Mouse (Mus musculus) embryonic facial prominence, embryonic 12.5 days (tissue): ENCODE results near the gene Pls1. TPM values are rescaled to one million over a fixed set of nuclear protein-coding genes. Genes with fewer than 3 reads are reported as not detected.

Experiments used
- ATAC-seq: fragments of 200-750 bp; cut with Nextera tagmentation; 2 replicates; pipeline ENCODE4 v1.8.0; 2017; ENCODE audit not compliant: insufficient number of reproducible peaks, insufficient read depth, low FRiP score, low TSS enrichment
- H3K27ac ChIP-seq: fragments of 300-500 bp; sonication (generic); 2 replicates; pipeline ENCODE4 v1.5.1; 2016; ENCODE audit warnings: mild to moderate bottlenecking
- H3K27me3 ChIP-seq: fragments of 300-500 bp; sonication (generic); 2 replicates; pipeline ENCODE4 v1.6.1; 2016; ENCODE audit warnings: mild to moderate bottlenecking, moderate library complexity
- H3K36me3 ChIP-seq: fragments of 300-500 bp; sonication (generic); 2 replicates; pipeline ENCODE4 v1.6.1; 2016; ENCODE audit warnings: mild to moderate bottlenecking
- H3K4me1 ChIP-seq: fragments of 300-500 bp; sonication (generic); 2 replicates; pipeline ENCODE4 v1.6.1; 2016
- H3K4me2 ChIP-seq: fragments of 300-500 bp; sonication (generic); replicated peaks from 2 replicates; pipeline ENCODE4 v1.6.1; 2016; ENCODE audit warnings: mild to moderate bottlenecking, moderate library complexity
- H3K4me3 ChIP-seq: fragments of 300-500 bp; sonication (generic); 2 replicates; pipeline ENCODE4 v1.5.1; 2016; ENCODE audit warnings: mild to moderate bottlenecking
- H3K9ac ChIP-seq: fragments of 300-500 bp; sonication (generic); 2 replicates; pipeline ENCODE4 v1.6.1; 2016; ENCODE audit warnings: mild to moderate bottlenecking, moderate library complexity
- H3K9me3 ChIP-seq: fragments of 300-500 bp; sonication (generic); 2 replicates; pipeline ENCODE4 v1.6.1; 2016; ENCODE audit warnings: mild to moderate bottlenecking, moderate library complexity
- WGBS: fragments of 180-500 bp; shearing (Covaris S2); methylation state at CpG from one replicate; pipeline ENCODE4 v1.1.7; 2016; 5-methylcytosine and 5-hydroxymethylcytosine counted together
- polyA plus RNA-seq: library from polyadenylated mRNA; unstranded; fragments of >200 nt; fragmentation: Nextera tagmentation; extraction: Ambion mirVana; gene quantifications from 2 replicates; pipeline ENCODE4 v1.2.1, GENCODE M21; 2016

Pls1 gene
- polyA plus RNA-seq, 1 experiment from 2014 or later = 5.5 TPM

DNA sequence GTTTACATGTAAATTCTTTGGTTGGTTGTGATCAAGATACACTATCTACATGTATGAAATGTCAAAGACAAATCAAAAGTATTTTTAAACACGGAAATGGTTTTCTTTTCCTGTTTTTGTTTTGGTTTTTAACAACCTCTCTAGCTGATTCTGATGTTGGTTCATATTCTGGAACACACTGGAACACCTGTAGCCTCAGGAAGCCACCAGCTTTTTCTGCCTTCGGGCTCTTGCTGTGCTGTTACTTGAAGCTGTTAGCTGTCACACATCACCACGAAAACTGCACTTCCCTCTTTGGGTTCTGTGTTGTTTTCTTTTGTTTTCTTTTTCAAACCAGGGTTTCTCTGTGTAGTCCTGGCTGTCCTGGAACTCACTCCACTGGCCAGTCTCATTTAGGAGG lies 10.3 kb downstream of the Pls1 start:
- H3K9ac ChIP-seq = no peak overlapping the region
- no peak overlapping the region for H3K27ac ChIP-seq
- no peak for ATAC-seq
- no peaks in the 10 kb centered on the region for H3K4me1 ChIP-seq
- H3K9me3 ChIP-seq = no peaks in the 10 kb centered on the region
- H3K36me3 ChIP-seq = no peaks in the 10 kb centered on the region
- H3K4me2 ChIP-seq = no peak overlapping the region
- H3K27me3 ChIP-seq = no peaks in the 10 kb centered on the region
- no peak overlapping the region for H3K4me3 ChIP-seq
- WGBS = 67% methylated on average over 3 of the region's 3 CpGs

DNA sequence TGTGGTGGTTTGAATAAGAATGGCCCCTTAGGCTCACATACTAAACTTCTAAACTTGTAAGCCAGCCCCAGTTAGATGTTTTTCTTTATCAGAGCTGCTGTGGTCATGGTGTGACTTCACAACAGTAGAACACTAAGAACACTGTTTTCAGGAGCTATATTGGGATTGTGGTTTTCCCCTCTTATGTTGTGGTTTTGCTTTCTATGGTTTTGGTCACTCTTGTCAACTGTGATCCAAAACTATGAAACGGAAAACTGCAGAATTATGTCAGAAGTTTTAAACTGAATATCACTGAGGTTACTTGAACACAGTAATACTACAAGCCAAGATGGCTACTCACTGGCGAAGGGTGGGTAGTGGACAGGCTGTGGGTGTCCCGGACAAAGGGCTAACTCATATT lies 12.4 kb downstream of the Pls1 start:
- ATAC-seq = no peak
- Histone ChIP-seq H3K9ac (no peak overlapping the region), H3K9me3 (no peaks in the 10 kb centered on the region), H3K27me3 (no peaks in the 10 kb centered on the region), H3K4me2 (no peak overlapping the region), H3K4me3 (no peak overlapping the region), H3K27ac (no peak overlapping the region), H3K36me3 (no peaks in the 10 kb centered on the region), H3K4me1 (no peaks in the 10 kb centered on the region)
- 90% methylated on average over 3 of the region's 3 CpGs for WGBS

DNA sequence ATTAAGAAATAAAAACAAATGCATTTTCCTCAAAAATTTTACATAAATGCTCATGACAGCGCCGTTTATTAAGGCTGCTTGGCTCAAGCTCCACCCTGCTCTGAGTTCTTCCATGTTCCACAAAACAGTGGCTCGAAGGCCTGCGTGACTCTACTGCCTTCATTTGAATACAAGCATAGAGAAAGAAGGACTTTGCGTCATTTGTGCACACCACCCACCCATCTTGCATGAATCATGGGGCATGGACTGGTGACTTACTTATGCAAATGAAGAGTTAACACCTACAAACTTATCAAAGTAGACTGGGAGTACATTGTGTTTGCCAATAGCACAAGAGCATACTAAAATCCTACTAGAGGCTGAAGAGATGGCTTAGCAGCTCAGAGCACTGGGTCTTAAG lies 17.5 kb downstream of the Pls1 start:
- Histone ChIP-seq H3K4me2 (no peak overlapping the region), H3K9me3 (no peaks in the 10 kb centered on the region), H3K9ac (no peak overlapping the region), H3K4me3 (no peak overlapping the region), H3K27ac (no peak overlapping the region), H3K4me1 (no peaks in the 10 kb centered on the region), H3K36me3 (no peaks in the 10 kb centered on the region), H3K27me3 (no peaks in the 10 kb centered on the region)
- 94% methylated on average over 5 of the region's 5 CpGs for WGBS
- ATAC-seq = no peak

DNA sequence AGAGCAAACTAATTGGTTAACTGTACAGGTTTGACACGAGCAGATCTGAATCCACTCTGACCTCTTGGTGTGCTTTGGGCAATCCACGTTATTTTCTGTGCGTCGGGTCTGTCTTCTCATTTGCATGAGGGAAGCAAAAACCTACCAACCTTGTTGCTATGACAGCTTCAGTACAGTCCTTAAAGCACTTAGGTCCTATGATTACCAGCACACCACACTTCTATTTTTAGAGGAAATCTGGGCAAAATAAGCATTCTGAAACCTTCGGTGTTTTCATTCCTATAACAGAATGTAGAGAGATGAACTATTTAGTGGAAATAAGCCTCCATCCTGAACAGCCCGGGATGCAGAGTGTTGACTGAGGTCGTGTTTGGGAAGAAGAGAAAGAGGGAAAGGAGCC lies 22.6 kb downstream of the Pls1 start:
- Histone ChIP-seq H3K4me1 (no peaks in the 10 kb centered on the region), H3K27me3 (no peaks in the 10 kb centered on the region), H3K9me3 (no peaks in the 10 kb centered on the region), H3K27ac (no peak overlapping the region), H3K4me3 (no peak overlapping the region), H3K9ac (no peak overlapping the region), H3K4me2 (no peak overlapping the region), H3K36me3 (no peaks in the 10 kb centered on the region)
- ATAC-seq = no peak
- 82% methylated on average over 7 of the region's 7 CpGs for WGBS

DNA sequence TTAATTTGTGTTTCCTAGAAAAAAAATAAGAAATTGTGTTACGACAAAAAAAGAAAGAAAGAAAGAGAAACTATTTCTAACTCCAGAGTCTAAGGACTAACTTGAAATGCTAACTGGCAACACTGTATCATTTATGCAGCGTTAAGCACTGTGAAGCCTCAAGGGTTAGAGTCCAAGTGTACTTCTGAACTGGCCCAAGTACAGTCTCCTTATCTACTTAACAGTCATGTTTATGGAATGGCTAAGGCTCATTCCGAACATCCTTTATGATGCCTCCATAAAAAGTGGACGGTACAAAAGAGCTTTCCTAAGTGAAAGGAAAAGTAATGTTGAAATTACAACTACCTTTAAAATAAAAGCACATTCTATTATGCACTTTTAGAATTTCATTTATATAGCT lies 29.4 kb downstream of the Pls1 start:
- ATAC-seq = no peak
- 87% methylated on average over 4 of the region's 4 CpGs for WGBS
- Histone ChIP-seq H3K4me2 (no peak overlapping the region), H3K36me3 (no peaks in the 10 kb centered on the region), H3K27me3 (no peaks in the 10 kb centered on the region), H3K9me3 (no peaks in the 10 kb centered on the region), H3K4me1 (peaks cover 8% of the 10 kb centered on the region; the same call in 1 of the 2 replicates), H3K27ac (no peak overlapping the region), H3K9ac (no peak overlapping the region), H3K4me3 (no peak overlapping the region)

DNA sequence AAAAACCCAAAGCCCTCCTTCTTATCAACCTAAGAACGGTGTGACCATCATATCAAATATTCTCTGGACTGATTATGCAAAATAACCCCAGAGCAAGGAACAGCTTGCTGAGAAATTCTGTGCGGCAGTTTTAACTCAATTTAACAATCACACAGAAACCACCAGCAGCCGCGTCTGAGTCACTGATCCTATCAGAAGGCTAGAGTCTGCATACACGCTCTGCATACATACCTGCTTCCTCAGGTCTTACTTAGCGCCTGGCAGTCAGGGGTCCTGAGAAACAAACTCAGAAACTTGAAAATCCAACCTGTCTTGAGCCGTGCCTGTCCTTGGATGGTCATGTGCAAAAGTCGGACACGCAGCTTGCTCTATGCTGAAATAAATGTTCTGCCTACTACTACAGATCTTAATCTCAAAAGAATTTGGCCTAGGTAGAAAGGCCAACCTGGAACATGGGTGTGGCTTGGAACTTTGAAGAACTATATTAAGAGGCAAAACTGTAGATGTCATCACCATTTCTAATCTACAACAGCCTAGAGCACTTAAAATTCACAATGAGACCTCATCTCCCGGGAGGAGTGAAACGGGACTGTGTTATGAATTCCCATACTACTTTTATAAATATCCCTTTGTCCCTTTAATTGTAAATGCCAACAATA lies 30.0 kb downstream of the Pls1 start:
- Histone ChIP-seq H3K9ac (no peak overlapping the region), H3K27ac (no peak overlapping the region), H3K4me1 (peaks cover 8% of the 10 kb centered on the region; the same call in 1 of the 2 replicates), H3K36me3 (no peaks in the 10 kb centered on the region), H3K27me3 (no peaks in the 10 kb centered on the region), H3K9me3 (no peaks in the 10 kb centered on the region), H3K4me2 (no peak overlapping the region), H3K4me3 (no peak overlapping the region)
- WGBS = 72% methylated on average over 11 of the region's 11 CpGs
- ATAC-seq = no peak

DNA sequence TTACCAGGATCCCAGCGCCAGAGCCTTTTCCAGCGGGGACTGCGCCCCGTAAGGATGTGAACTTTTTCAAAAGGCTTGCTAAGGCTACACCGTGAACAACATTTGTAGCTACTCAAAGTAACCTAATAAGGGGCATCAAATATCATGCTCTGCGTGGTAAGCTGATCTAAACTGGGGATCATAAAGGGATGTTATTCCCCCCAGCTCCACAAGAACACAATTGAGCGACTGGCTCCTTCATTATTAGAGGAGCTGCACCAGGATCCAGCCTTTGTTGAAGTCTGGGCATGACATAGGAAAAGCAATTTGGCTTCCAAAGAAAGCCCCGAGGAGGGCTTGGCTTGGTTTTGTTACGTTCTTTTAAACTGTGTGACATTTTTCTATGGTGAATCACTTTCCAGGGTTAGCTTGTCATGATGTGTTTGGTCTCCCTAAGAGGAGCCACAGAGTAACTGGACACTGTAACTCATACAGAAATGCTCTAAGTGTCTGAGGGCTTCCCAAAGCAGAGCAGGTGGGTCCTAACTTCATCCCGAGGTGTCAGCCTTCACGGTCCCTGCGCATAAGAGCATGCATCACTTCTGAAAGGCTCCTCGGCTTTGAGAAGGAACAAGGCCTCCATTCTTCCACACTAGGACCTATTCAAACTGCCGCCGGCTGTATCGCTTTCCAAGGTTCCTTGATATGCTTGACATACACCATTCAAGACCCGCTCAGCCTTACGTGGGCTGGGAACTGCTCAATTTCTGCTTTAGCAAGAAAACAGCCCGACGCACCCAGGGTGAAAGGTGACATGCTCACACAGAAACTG lies 31.2 kb downstream of the Pls1 start:
- H3K36me3 ChIP-seq = no peaks in the 10 kb centered on the region
- no peak overlapping the region for H3K27ac ChIP-seq
- no peaks in the 10 kb centered on the region for H3K27me3 ChIP-seq
- H3K4me2 ChIP-seq = 0 out of 2 replicates have a peak overlapping the region, but pooled peaks have one; percentile 9
- ATAC-seq = peak; percentile 64; the same call in 1 of the 2 replicates
- 31% methylated on average over 20 of the region's 20 CpGs for WGBS
- no peak overlapping the region for H3K4me3 ChIP-seq
- no peak overlapping the region for H3K9ac ChIP-seq
- H3K9me3 ChIP-seq = no peaks in the 10 kb centered on the region
- H3K4me1 ChIP-seq = peaks cover 8% of the 10 kb centered on the region; the same call in 1 of the 2 replicates

DNA sequence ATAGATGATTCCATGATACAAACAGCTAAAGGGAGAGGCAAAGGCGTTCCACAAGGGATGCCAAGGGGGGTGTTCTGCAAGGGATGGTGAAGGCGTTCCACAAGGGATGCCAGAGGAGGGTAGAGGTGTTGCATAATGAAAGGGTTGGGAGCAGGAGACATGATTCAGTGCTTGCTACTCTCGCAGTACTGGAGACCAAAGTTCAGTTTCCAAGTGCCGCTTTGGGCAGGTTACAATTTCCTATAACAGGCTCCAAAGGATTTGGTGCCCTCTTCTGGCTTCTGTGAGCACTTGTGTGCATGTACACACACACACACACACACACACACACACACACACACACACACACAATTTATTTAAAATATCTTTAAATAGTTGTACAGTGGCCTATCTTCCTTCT lies 33.3 kb downstream of the Pls1 start:
- Histone ChIP-seq H3K4me2 (no peak overlapping the region), H3K27ac (no peak overlapping the region), H3K36me3 (no peaks in the 10 kb centered on the region), H3K9me3 (no peaks in the 10 kb centered on the region), H3K27me3 (no peaks in the 10 kb centered on the region), H3K4me3 (no peak overlapping the region), H3K4me1 (peaks cover 8% of the 10 kb centered on the region; the same call in 1 of the 2 replicates), H3K9ac (no peak overlapping the region)
- no peak for ATAC-seq
- 96% methylated on average over 4 of the region's 4 CpGs for WGBS

DNA sequence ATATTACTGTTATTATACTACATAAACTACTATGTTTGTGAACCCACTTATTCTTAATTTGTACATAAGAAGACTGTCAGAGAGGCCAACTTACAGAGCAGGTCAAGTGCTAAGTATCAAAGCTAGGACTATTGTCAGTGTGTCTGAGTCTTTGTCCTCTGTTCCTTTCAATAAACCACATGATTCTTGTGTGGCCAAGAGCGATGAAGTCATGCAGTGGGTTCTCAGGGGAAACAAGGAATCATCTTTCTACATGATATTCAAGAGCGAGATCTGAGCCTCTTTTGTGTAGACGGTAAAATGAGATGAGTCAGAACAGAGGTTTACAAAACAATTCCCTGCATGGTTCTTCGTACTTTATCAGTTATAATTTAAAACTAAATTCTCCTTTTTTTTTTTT lies 35.5 kb downstream of the Pls1 start:
- Histone ChIP-seq H3K9ac (no peak overlapping the region), H3K27me3 (no peaks in the 10 kb centered on the region), H3K27ac (no peak overlapping the region), H3K4me1 (peaks cover 8% of the 10 kb centered on the region; the same call in 1 of the 2 replicates), H3K9me3 (no peaks in the 10 kb centered on the region), H3K36me3 (no peaks in the 10 kb centered on the region), H3K4me2 (no peak overlapping the region), H3K4me3 (no peak overlapping the region)
- 74% methylated on average over 4 of the region's 4 CpGs for WGBS
- no peak for ATAC-seq

DNA sequence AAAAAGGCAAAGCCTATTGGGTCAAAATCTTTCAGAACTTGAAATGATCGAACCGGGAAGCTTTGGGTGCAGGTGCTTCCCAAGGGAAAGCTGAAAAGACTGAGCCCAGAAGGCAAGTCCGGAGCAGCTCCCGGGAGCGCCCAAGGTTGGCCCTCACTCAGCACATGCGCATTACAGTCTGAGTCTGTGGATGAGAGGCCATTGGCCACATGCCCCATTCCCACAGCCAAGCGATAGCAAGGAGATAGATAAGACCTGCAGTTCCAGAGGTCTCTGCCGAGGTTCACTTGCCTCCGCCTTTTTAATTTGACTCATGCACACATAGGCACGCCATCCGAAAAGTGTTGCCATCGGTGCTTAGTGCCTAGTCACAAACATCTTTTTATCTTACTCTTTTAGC lies 39.7 kb downstream of the Pls1 start:
- no peak overlapping the region for H3K27ac ChIP-seq
- WGBS = 84% methylated on average over 12 of the region's 12 CpGs
- H3K9ac ChIP-seq = no peak overlapping the region
- no peak overlapping the region for H3K4me3 ChIP-seq
- H3K4me1 ChIP-seq = no peaks in the 10 kb centered on the region
- H3K9me3 ChIP-seq = no peaks in the 10 kb centered on the region
- ATAC-seq = no peak
- H3K4me2 ChIP-seq = no peak overlapping the region
- no peaks in the 10 kb centered on the region for H3K27me3 ChIP-seq
- H3K36me3 ChIP-seq = no peaks in the 10 kb centered on the region

DNA sequence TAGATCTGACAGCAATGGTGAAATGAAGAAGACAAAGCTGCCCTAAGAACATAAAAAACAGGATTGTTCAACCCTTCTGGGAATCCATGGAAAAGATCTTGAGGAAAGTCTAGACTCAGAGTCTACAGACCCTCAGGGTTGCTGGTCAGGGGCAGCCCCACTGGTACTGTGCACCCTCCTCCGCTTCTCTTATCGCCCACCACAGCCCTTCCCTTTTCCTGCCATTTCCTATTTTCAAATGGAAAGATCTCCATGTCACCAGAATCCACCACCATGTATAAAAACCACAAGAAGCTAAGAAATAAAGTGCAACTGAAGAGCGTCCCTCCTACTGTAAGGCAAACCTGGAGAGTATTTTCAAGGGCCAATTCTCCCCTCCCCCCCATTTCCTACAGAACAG lies 41.3 kb downstream of the Pls1 start:
- Histone ChIP-seq H3K9me3 (no peaks in the 10 kb centered on the region), H3K4me1 (no peaks in the 10 kb centered on the region), H3K4me3 (no peak overlapping the region), H3K9ac (no peak overlapping the region), H3K36me3 (no peaks in the 10 kb centered on the region), H3K27ac (no peak overlapping the region), H3K27me3 (no peaks in the 10 kb centered on the region), H3K4me2 (no peak overlapping the region)
- no peak for ATAC-seq
- 78% methylated on average over 3 of the region's 3 CpGs for WGBS
